ENCODE assay signal across 8 mouse cellular contexts in genomic region chr13:23436861-23437822, GRCm38 (mm10). TPM values are rescaled to one million over a fixed set of nuclear protein-coding genes. Genes with fewer than 3 reads are reported as not detected.
DNase-seq lines count a peak whose midpoint lies in the region; ATAC-seq lines count a peak whose summit lies in the region.

No protein-coding gene starts in this region.

- intact Hi-C loops in left cerebral cortex, postnatal 36 days (cut with DNase I) = loop anchor here (2.0 to 10.0 kb wide), 3 partner anchors 82 to 1722 kb away; partner anchors contain the start of genes Hist1h2ai, Hist1h2bl and Hist1h3h

- peak; percentile 38; the same call in 1 of the 2 replicates for ATAC-seq in hindbrain, embryonic 13.5 days (ENCODE audit: low FRiP score)
- peak; percentile 3 for ATAC-seq in megakaryocyte progenitor cell, adult 5-6 weeks (replicated peaks; ENCODE audit: poor library complexity)

- H3K4me1 ChIP-seq in forebrain, embryonic 10.5 days = peaks cover 35% of the 10 kb centered on the region
- H3K4me1 ChIP-seq in hindbrain, embryonic 13.5 days (replicated peaks) = peaks cover 17% of the 10 kb centered on the region

- H3K9me3 ChIP-seq in forebrain, embryonic 10.5 days = no peaks in the 10 kb centered on the region
- H3K9me3 ChIP-seq in hindbrain, embryonic 13.5 days = no peaks in the 10 kb centered on the region

- H3K9ac ChIP-seq in hindbrain, embryonic 13.5 days = peak overlapping the region; percentile 69

- H3K36me3 ChIP-seq in forebrain, embryonic 10.5 days (replicated peaks) = no peaks in the 10 kb centered on the region
- no peaks in the 10 kb centered on the region for H3K36me3 ChIP-seq in hindbrain, embryonic 13.5 days

- peak overlapping the region; percentile 72 for H3K4me2 ChIP-seq in hindbrain, embryonic 13.5 days

- WGBS in forebrain, embryonic 10.5 days = under 1% methylated on average over 32 of the region's 32 CpGs
- WGBS in hindbrain, embryonic 13.5 days = under 1% methylated on average over 32 of the region's 32 CpGs

- H3K27me3 ChIP-seq in forebrain, embryonic 10.5 days (ENCODE audit: poor library complexity, severe bottlenecking) = no peaks in the 10 kb centered on the region
- no peaks in the 10 kb centered on the region for H3K27me3 ChIP-seq in hindbrain, embryonic 13.5 days

- peak overlapping the region; percentile 70 for H3K27ac ChIP-seq in forebrain, embryonic 10.5 days
- H3K27ac ChIP-seq in hindbrain, embryonic 13.5 days = peak overlapping the region; percentile 69; the same call in 1 of the 2 replicates

- DNase-seq in frontal cortex, postnatal 25 days (ENCODE audit: low spot score in 2 of 2) = peak; percentile 52 to 55
- no peak for DNase-seq in frontal cortex, postnatal 36 days (ENCODE audit: low spot score in 2 of 2)
- DNase-seq in adrenal gland, postnatal 10 days = peak; percentile 75
- DNase-seq in forebrain, embryonic 10.5 days (ENCODE audit: extremely low spot score, low spot score) = peak; percentile 44
- peak; percentile 36 to 48 for DNase-seq in left cerebral cortex, postnatal 36 days (ENCODE audit: low spot score in 2 of 2)
- DNase-seq in spleen, postnatal 36 days (ENCODE audit: low spot score in 2 of 2) = peak; percentile 34 to 64

- H3K4me3 ChIP-seq in forebrain, embryonic 10.5 days = peak overlapping the region; percentile 69
- peak overlapping the region; percentile 53 for H3K4me3 ChIP-seq in hindbrain, embryonic 13.5 days

RNA-seq across cellular contexts. Expression of gene Abt1, which starts 13.5 kb away (rescaled TPM):
- 1 to 10 TPM; 6.1 to 7.1 TPM for total RNA-seq in adrenal gland, postnatal 10 days (2021)
- 15.3 and 15.5 TPM in 2 replicates for polyA plus RNA-seq in forebrain, embryonic 10.5 days (2016; fragmentation: Nextera tagmentation; extraction: Ambion mirVana)
- polyA plus RNA-seq in hindbrain, embryonic 13.5 days (2015; fragmentation: Nextera tagmentation; extraction: Ambion mirVana) = 9.9 and 10.2 TPM in 2 replicates
- 1 to 10 TPM; 8.4 to 8.5 TPM for total RNA-seq in left cerebral cortex, postnatal 36 days (2021)
- 7.1 and 7.4 TPM in 2 replicates for total RNA-seq in megakaryocyte progenitor cell, adult 5-6 weeks (2015)
- 9.5 and 11.0 TPM in 2 replicates for total RNA-seq in megakaryocyte progenitor cell, adult 5-6 weeks (2017)

RNA-seq across cellular contexts. Expression of gene Btn1a1, which starts 28.6 kb away (rescaled TPM):
- under 1 TPM in 1 of 2 experiments, not detected in 1; 0.55 TPM for total RNA-seq in adrenal gland, postnatal 10 days (2021)
- polyA plus RNA-seq in forebrain, embryonic 10.5 days (2016; fragmentation: Nextera tagmentation; extraction: Ambion mirVana) = 0.09 TPM in 1 of 2 replicates, not detected in the other
- polyA plus RNA-seq in hindbrain, embryonic 13.5 days (2015; fragmentation: Nextera tagmentation; extraction: Ambion mirVana) = 0.06 TPM in 1 of 2 replicates, not detected in the other
- not detected for total RNA-seq in left cerebral cortex, postnatal 36 days (2021)
- not detected in 2 replicates for total RNA-seq in megakaryocyte progenitor cell, adult 5-6 weeks (2015)
- not detected in 2 replicates for total RNA-seq in megakaryocyte progenitor cell, adult 5-6 weeks (2017)

RNA-seq across cellular contexts. Expression of gene Btn2a2, which starts 51.5 kb away (rescaled TPM):
- total RNA-seq in adrenal gland, postnatal 10 days (2021) = not detected
- polyA plus RNA-seq in forebrain, embryonic 10.5 days (2016; fragmentation: Nextera tagmentation; extraction: Ambion mirVana) = 0.52 and 0.54 TPM in 2 replicates
- 0.12 TPM in 1 of 2 replicates, not detected in the other for polyA plus RNA-seq in hindbrain, embryonic 13.5 days (2015; fragmentation: Nextera tagmentation; extraction: Ambion mirVana)
- 1 to 10 TPM in 1 of 2 experiments, under 1 TPM in 1; 0.93 to 1.5 TPM for total RNA-seq in left cerebral cortex, postnatal 36 days (2021)
- not detected in 2 replicates for total RNA-seq in megakaryocyte progenitor cell, adult 5-6 weeks (2015)
- 0.17 TPM in 1 of 2 replicates, not detected in the other for total RNA-seq in megakaryocyte progenitor cell, adult 5-6 weeks (2017)

Comparison
In these comparisons a context has a peak if more than half of its experiments do, and no peak if none do; other contexts are left out.
1. DNase-seq: peak in frontal cortex, postnatal 25 days (2 of 2), adrenal gland, postnatal 10 days (single experiment), forebrain, embryonic 10.5 days (single experiment), left cerebral cortex, postnatal 36 days (2 of 2) and spleen, postnatal 36 days (2 of 2); none in frontal cortex, postnatal 36 days (0 of 2).